Mouse (Mus musculus): Measurements from ENCODE around the gene Trpm1. TPM values are rescaled to one million over a fixed set of nuclear protein-coding genes. Genes with fewer than 3 reads are reported as not detected.

Trpm1 gene
- polyA plus RNA-seq, 1 experiment, result 0.92 TPM

DNA sequence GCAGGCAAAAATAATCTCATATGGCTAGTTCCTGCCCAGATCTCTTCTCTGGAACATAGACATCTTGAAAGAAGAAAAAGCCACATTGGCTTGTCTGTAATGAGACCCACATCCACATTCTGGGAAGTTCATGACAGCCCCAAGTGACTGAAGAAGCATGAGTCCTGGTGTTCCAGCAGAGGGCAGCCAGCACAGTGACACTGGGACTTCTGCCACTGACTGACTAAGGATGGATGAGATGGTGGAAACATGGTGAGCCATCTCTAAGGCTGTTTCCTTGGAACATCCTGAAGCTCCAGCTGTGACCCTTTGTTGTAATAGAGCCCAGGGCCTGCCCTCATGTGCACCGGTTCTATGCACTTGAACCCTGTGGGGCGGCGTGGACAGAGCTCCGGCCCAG is 25.7 kb downstream of the Trpm1 start:
- no peaks in the 10 kb centered on the region for H3K4me1 ChIP-seq (ENCODE audit: control insufficient read depth, insufficient read depth, low read length)

DNA sequence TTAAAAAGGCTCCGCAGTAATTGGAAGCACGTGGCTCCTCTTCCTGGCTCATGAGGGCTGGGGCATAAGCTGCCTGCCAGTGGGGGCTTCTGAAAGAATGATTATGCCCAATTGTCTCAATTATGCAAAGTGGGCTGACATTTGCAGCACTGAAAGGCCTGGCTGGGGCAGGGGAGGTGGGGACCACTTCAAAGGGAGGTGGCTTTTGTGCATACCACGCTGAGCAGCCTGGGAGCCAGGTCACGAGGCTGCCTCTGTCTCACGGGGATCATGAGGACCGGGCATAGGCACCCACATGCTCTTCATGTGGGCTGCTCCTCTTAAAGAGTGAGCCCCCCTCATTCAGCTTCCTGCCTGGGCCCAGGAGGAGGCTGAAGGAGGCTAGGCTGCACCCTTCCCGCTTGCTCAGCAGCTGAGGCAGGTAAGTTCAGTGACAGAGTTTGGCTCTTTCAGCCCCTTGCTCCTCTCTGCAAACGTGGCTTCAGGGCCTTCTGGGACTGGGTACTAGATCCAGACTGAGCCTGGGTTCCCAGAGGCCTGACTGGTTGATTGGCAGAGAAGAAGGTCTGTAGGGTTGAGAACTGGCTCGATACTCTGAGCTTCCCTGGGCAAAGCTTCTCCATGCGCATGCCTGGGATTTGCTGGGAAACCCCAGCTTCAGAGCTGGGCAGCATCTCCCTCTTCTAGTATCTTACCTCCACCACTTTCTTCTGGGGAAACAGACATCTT is 31.7 kb downstream of the Trpm1 start:
- no peak for TF ChIP-seq CTCF (IDR thresholded peaks at IDR 0.05; ENCODE audit: control insufficient read depth, insufficient read depth, low read length)
- TF ChIP-seq POLR2A (IDR thresholded peaks at IDR 0.05; ENCODE audit: borderline replicate concordance, control insufficient read depth, low read depth, low read length), result no peak
- no peak overlapping the region for H3K27ac ChIP-seq (ENCODE audit: control insufficient read depth, insufficient read depth, low read depth, low read length, poor library complexity)
- no peak overlapping the region for H3K4me3 ChIP-seq (replicated peaks; ENCODE audit: control insufficient read depth, low read depth, low read length)
- no peaks in the 10 kb centered on the region for H3K4me1 ChIP-seq (ENCODE audit: control insufficient read depth, insufficient read depth, low read length)
- WGBS, result 66% methylated on average over 10 of the region's 10 CpGs

More for the DNA sequence above, 25.7 kb downstream of the Trpm1 start:
- WGBS, result 86% methylated on average over 4 of the region's 4 CpGs
- no peak overlapping the region for H3K27ac ChIP-seq (ENCODE audit: control insufficient read depth, insufficient read depth, low read depth, low read length, poor library complexity)
- no peak overlapping the region for H3K4me3 ChIP-seq (replicated peaks; ENCODE audit: control insufficient read depth, low read depth, low read length)
- TF ChIP-seq POLR2A (IDR thresholded peaks at IDR 0.05; ENCODE audit: borderline replicate concordance, control insufficient read depth, low read depth, low read length) (no peak), CTCF (IDR thresholded peaks at IDR 0.05; ENCODE audit: control insufficient read depth, insufficient read depth, low read length) (no peak)

DNA sequence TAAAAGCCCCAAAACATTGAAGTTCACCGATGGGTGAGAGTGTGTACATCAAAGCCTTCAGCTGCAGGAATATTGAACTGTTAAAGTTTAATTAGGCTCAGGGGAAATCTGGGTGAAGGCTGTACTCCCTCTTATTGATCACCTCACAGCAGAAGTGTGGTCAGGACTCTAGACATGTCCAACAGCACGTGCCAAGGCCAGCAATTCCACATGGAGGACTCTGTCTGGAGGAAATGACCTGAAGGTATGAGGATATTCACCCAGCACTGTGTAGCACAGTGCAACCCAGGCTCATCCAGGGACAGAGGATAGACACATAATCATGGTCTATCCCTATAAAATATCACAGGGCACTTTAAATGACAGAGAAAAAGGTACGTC is 32.3 kb downstream of the Trpm1 start:
- Histone ChIP-seq H3K4me3 (replicated peaks; ENCODE audit: control insufficient read depth, low read depth, low read length) (no peak overlapping the region), H3K4me1 (ENCODE audit: control insufficient read depth, insufficient read depth, low read length) (no peaks in the 10 kb centered on the region), H3K27ac (ENCODE audit: control insufficient read depth, insufficient read depth, low read depth, low read length, poor library complexity) (no peak overlapping the region)
- 81% methylated on average over 3 of the region's 3 CpGs for WGBS
- TF ChIP-seq CTCF (IDR thresholded peaks at IDR 0.05; ENCODE audit: control insufficient read depth, insufficient read depth, low read length) (no peak), POLR2A (IDR thresholded peaks at IDR 0.05; ENCODE audit: borderline replicate concordance, control insufficient read depth, low read depth, low read length) (no peak)

DNA sequence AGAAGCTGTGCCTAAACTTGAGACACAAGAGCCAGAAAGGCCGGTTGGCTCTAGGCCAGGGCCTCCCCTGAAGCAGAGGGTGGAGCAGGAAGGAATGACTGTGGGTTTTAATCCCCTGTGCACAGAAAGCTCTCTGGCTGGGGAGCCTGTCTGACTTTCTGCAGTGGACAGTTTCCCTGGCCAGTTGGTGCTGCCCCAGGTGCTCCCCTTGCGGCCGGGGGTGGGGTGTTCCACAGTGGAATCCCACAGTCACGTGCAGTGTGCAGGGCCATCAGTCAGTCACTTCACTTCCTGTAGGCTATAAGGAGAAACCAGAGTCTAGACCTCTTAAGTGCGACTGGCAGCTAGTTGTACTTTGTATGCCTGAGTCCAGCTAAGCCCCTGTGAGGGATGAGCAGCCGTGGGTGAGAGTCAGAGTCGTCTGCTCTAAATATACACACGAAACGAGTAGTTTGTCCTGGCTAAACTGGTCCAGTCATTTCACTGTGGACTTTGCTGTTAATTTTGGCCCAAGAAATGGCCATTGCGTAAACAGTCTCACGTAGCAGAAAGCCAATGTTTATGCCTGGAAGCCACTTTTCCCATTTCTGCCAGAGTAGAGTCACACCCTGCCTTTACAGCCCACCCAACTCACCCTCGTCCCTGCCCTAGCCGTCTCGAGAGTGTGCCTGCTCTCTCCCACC is 38.8 kb downstream of the Trpm1 start:
- no peak overlapping the region for H3K4me3 ChIP-seq (replicated peaks; ENCODE audit: control insufficient read depth, low read depth, low read length)
- TF ChIP-seq POLR2A (IDR thresholded peaks at IDR 0.05; ENCODE audit: borderline replicate concordance, control insufficient read depth, low read depth, low read length) (no peak), CTCF (IDR thresholded peaks at IDR 0.05; ENCODE audit: control insufficient read depth, insufficient read depth, low read length) (no peak)
- no peaks in the 10 kb centered on the region for H3K4me1 ChIP-seq (ENCODE audit: control insufficient read depth, insufficient read depth, low read length)
- WGBS, result 37% methylated on average over 14 of the region's 14 CpGs
- no peak overlapping the region for H3K27ac ChIP-seq (ENCODE audit: control insufficient read depth, insufficient read depth, low read depth, low read length, poor library complexity)

DNA sequence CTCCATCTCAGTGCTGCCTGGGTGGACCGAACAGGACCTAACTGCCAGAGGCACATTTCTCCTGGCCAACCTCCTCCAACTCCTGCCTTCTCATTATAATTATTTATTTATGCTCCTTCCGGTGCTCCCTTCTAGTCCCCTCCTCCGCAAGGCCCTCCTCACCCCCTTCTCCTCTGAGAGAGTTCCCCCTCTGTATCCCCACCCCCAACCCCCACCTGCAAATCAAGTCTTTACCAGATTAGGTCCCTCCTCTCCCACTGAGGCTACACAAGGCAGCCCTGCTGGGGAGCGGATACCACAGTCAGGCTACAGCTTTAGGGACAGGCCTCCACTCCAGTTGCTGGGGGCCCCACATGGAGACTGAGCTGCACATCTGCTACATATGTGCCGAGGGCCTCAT is 39.8 kb downstream of the Trpm1 start:
- 88% methylated on average over 5 of the region's 5 CpGs for WGBS
- TF ChIP-seq CTCF (IDR thresholded peaks at IDR 0.05; ENCODE audit: control insufficient read depth, insufficient read depth, low read length) (no peak), POLR2A (IDR thresholded peaks at IDR 0.05; ENCODE audit: borderline replicate concordance, control insufficient read depth, low read depth, low read length) (no peak)
- Histone ChIP-seq H3K4me1 (ENCODE audit: control insufficient read depth, insufficient read depth, low read length) (no peaks in the 10 kb centered on the region), H3K4me3 (replicated peaks; ENCODE audit: control insufficient read depth, low read depth, low read length) (no peak overlapping the region), H3K27ac (ENCODE audit: control insufficient read depth, insufficient read depth, low read depth, low read length, poor library complexity) (no peak overlapping the region)

DNA sequence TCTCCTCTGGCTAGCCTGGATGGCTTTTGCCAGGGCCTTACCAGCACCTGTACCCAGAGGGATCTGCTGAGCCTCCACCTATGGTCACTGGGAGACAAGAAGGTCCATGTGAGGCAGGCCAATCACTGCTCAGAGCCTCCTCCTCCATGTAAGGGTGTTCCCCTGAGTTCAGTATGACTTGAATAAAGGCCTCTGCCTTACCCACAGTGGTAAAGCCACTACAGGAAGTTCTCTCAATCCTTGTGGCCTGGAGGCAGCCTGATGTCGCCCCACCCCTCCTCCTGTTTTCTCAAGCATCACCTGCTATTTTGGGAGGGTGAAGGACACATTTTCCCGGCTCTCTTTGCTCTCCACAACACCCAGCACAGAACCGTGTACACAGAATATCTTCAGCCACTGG is 42.5 kb downstream of the Trpm1 start:
- H3K4me1 ChIP-seq (ENCODE audit: control insufficient read depth, insufficient read depth, low read length), result no peaks in the 10 kb centered on the region
- H3K4me3 ChIP-seq (replicated peaks; ENCODE audit: control insufficient read depth, low read depth, low read length), result no peak overlapping the region
- H3K27ac ChIP-seq (ENCODE audit: control insufficient read depth, insufficient read depth, low read depth, low read length, poor library complexity), result no peak overlapping the region
- TF ChIP-seq CTCF (IDR thresholded peaks at IDR 0.05; ENCODE audit: control insufficient read depth, insufficient read depth, low read length) (no peak), POLR2A (IDR thresholded peaks at IDR 0.05; ENCODE audit: borderline replicate concordance, control insufficient read depth, low read depth, low read length) (no peak)
- 28% methylated on average over 3 of the region's 3 CpGs for WGBS

DNA sequence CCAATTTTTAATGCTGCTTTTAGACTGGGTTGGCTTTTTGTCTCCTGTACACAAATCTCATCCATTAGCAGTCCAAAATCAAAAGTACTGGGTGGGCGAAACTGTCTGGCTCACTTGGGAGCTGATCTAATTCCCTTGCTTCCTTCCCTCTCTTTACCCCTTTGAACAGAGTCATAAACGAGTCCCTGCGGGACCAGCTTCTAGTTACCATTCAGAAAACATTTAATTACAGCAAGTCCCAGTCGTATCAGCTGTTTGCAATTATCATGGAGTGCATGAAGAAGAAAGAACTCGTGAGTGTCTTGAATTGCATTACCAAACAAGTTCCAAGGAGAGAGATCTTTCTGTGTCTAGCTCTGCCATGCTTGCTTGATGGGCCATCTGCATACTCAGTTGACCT is 55.1 kb downstream of the Trpm1 start:
- TF ChIP-seq POLR2A (IDR thresholded peaks at IDR 0.05; ENCODE audit: borderline replicate concordance, control insufficient read depth, low read depth, low read length) (no peak), CTCF (IDR thresholded peaks at IDR 0.05; ENCODE audit: control insufficient read depth, insufficient read depth, low read length) (no peak)
- no peak overlapping the region for H3K4me3 ChIP-seq (replicated peaks; ENCODE audit: control insufficient read depth, low read depth, low read length)
- H3K4me1 ChIP-seq (ENCODE audit: control insufficient read depth, insufficient read depth, low read length), result no peaks in the 10 kb centered on the region
- no peak overlapping the region for H3K27ac ChIP-seq (ENCODE audit: control insufficient read depth, insufficient read depth, low read depth, low read length, poor library complexity)
- WGBS, result 70% methylated on average over 5 of the region's 5 CpGs

DNA sequence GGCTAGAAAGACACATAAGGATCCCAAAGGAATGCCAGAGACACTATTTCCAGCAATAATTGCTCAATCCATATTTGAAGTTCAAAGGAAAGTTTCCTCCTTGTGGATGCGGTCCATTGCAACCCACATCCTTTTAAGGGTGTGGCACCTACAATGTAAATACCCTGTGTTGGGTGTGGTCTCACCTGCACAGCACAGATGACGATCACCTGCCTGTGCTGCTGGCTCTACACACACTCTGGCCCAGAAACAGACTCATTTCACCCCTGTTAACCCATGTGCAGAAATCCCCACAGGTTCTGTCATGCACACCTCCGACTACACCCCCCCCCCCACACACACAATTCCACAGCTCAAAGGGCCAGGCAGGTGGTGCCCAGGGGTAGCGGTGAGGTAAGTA is 59.2 kb downstream of the Trpm1 start:
- WGBS, result 85% methylated on average over 4 of the region's 4 CpGs
- Histone ChIP-seq H3K4me1 (ENCODE audit: control insufficient read depth, insufficient read depth, low read length) (no peaks in the 10 kb centered on the region), H3K27ac (ENCODE audit: control insufficient read depth, insufficient read depth, low read depth, low read length, poor library complexity) (no peak overlapping the region), H3K4me3 (replicated peaks; ENCODE audit: control insufficient read depth, low read depth, low read length) (no peak overlapping the region)
- no peak for TF ChIP-seq POLR2A (IDR thresholded peaks at IDR 0.05; ENCODE audit: borderline replicate concordance, control insufficient read depth, low read depth, low read length)
- TF ChIP-seq CTCF (IDR thresholded peaks at IDR 0.05; ENCODE audit: control insufficient read depth, insufficient read depth, low read length), result no peak

All from bone marrow, adult 2 months (tissue).